Mouse (Mus musculus) heart, adult 2 months (tissue): ENCODE data around the gene Snrpa1.

Source experiments
- CTCF ChIP-seq: fragments of 200-600 bp; IDR thresholded peaks from 2 replicates; pipeline ENCODE4 v1.8.1; 2022; ENCODE audit warnings: antibody characterized with exemption, mild to moderate bottlenecking, moderate library complexity
- POLR2A ChIP-seq: fragments of 200-500 bp; IDR thresholded peaks from 2 replicates; pipeline ENCODE4 v1.6.1; 2011; ENCODE audit warnings: mild to moderate bottlenecking, low read depth, low read length, control low read depth; ENCODE audit not compliant: insufficient read depth

GRCm38 (mm10) chr7:66010518-66010917 is 48.3 kb upstream of the Snrpa1 start:
- no peak for TF ChIP-seq CTCF
- TF ChIP-seq POLR2A, result no peak
